Mouse (Mus musculus) CH12.LX (cell line): ENCODE results near the gene E2f3. TPM values are rescaled to one million over a fixed set of nuclear protein-coding genes. Genes with fewer than 3 reads are reported as not detected.

Experiments
- DNase-seq: peaks from one replicate; pipeline ENCODE4 v3.0.0-alpha.2; 2013; ENCODE audit errors: extremely low read depth
- H3K27ac ChIP-seq: 2 replicates; pipeline ENCODE4 v1.5.1; 2012; ENCODE audit warnings: low read depth, mild to moderate bottlenecking, control low read depth, moderate library complexity; ENCODE audit not compliant: insufficient read depth
- H3K27me3 ChIP-seq: replicated peaks from 2 replicates; pipeline ENCODE3; 2012; ENCODE audit warnings: inconsistent platforms
- H3K36me3 ChIP-seq, 2 experiments: replicated peaks in 1 of 2; 2 replicates each; pipeline versions ENCODE3 to v1.6.1; 2012; ENCODE audit warnings: inconsistent platforms in 1 of 2, low read length in 1 of 2, mild to moderate bottlenecking in 1 of 2, mixed read lengths in 1 of 2, moderate library complexity in 1 of 2; ENCODE audit not compliant: control insufficient read depth in 1 of 2, insufficient read depth in 1 of 2
- H3K4me1 ChIP-seq, 2 experiments: 2 replicates each; pipeline ENCODE4 v1.6.1; 2012; ENCODE audit warnings: inconsistent platforms in 1 of 2, moderate library complexity in 1 of 2; ENCODE audit not compliant: insufficient read depth in 2 of 2, control insufficient read depth in 1 of 2
- H3K4me2 ChIP-seq: 2 replicates; pipeline ENCODE4 v1.6.1; 2012; ENCODE audit warnings: low read depth, mild to moderate bottlenecking, control low read depth; ENCODE audit not compliant: poor library complexity, insufficient read depth, severe bottlenecking
- H3K4me3 ChIP-seq, 3 experiments: fragments of 150-350 bp in 1 of 3; sonication (generic) in 1 of 3; replicated peaks in 1 of 3; 2 replicates each; pipeline versions ENCODE3 to v1.5.1; 2011 to 2012; ENCODE audit warnings: low read depth in 2 of 3, low read length in 2 of 3, mild to moderate bottlenecking in 2 of 3, moderate library complexity in 2 of 3, control low read depth in 1 of 3, improper control_type of control experiment in 1 of 3, inconsistent platforms in 1 of 3, mixed read lengths in 1 of 3; ENCODE audit not compliant: poor library complexity in 1 of 3
- H3K79me2 ChIP-seq: replicated peaks from 2 replicates; pipeline ENCODE4 v1.6.1; 2012; ENCODE audit warnings: mild to moderate bottlenecking, moderate library complexity; ENCODE audit not compliant: control insufficient read depth, poor library complexity, insufficient read depth, severe bottlenecking; ENCODE audit errors: extremely low read depth
- H3K9ac ChIP-seq: 2 replicates; pipeline ENCODE4 v1.6.1; 2012; ENCODE audit warnings: low read depth, mild to moderate bottlenecking, control low read depth, moderate library complexity; ENCODE audit not compliant: insufficient read depth
- H3K9me3 ChIP-seq: replicated peaks from 2 replicates; pipeline ENCODE3; 2012; ENCODE audit warnings: low read length, inconsistent platforms, mixed read lengths
- BHLHE40 ChIP-seq: IDR thresholded peaks from 2 replicates; pipeline ENCODE4 v1.6.1; 2011; ENCODE audit warnings: mild to moderate bottlenecking, low read depth, low read length, improper control_type of control experiment
- CHD1 ChIP-seq: IDR thresholded peaks from 2 replicates; pipeline ENCODE4 v1.6.1; 2012; ENCODE audit warnings: low read depth, low read length, improper control_type of control experiment, inconsistent platforms
- CTCF ChIP-seq, 2 experiments: IDR thresholded peaks in 1 of 2; conservative IDR thresholded peaks in 1 of 2; 2 replicates each; pipeline ENCODE4 v1.5.1; 2011 to 2012; ENCODE audit warnings: low read depth in 2 of 2, low read length in 2 of 2, improper control_type of control experiment in 1 of 2, inconsistent platforms in 1 of 2, mild to moderate bottlenecking in 1 of 2, moderate library complexity in 1 of 2
- E2F4 ChIP-seq: IDR thresholded peaks from 2 replicates; pipeline ENCODE4 v1.6.1; 2011; ENCODE audit warnings: low read depth, low read length, improper control_type of control experiment; ENCODE audit not compliant: insufficient replicate concordance
- ELF1 ChIP-seq: IDR thresholded peaks from 2 replicates; pipeline ENCODE4 v1.6.1; 2014; ENCODE audit warnings: low read depth, mild to moderate bottlenecking, inconsistent platforms, low read length, improper control_type of control experiment
- ETS1 ChIP-seq: conservative IDR thresholded peaks from 2 replicates; pipeline ENCODE4 v1.6.1; 2012; ENCODE audit warnings: low read depth, mild to moderate bottlenecking, inconsistent platforms, low read length, improper control_type of control experiment, moderate library complexity
- HCFC1 ChIP-seq: IDR thresholded peaks from 2 replicates; pipeline ENCODE4 v1.6.1; 2012; ENCODE audit warnings: low read depth, mild to moderate bottlenecking, inconsistent platforms, low read length, improper control_type of control experiment
- IRF4 ChIP-seq: IDR thresholded peaks from 2 replicates; pipeline ENCODE4 v1.6.1; 2014; ENCODE audit warnings: low read depth, mild to moderate bottlenecking, inconsistent platforms, low read length, improper control_type of control experiment
- JUN ChIP-seq: IDR thresholded peaks from 2 replicates; pipeline ENCODE4 v1.6.1; 2011; ENCODE audit warnings: low read depth, mild to moderate bottlenecking, low read length, improper control_type of control experiment, moderate library complexity; ENCODE audit not compliant: insufficient read depth
- JUND ChIP-seq: conservative IDR thresholded peaks from 2 replicates; pipeline ENCODE4 v1.6.1; 2011; ENCODE audit warnings: low read depth, low read length, improper control_type of control experiment
- KAT2A ChIP-seq: IDR thresholded peaks from 2 replicates; pipeline ENCODE4 v1.6.1; 2012; ENCODE audit warnings: low read length, improper control_type of control experiment, inconsistent platforms; ENCODE audit not compliant: insufficient replicate concordance
- MAZ ChIP-seq: IDR thresholded peaks from 2 replicates; pipeline ENCODE4 v1.6.1; 2012; ENCODE audit warnings: low read depth, mild to moderate bottlenecking, inconsistent platforms, low read length, improper control_type of control experiment, moderate library complexity
- MEF2A ChIP-seq: IDR thresholded peaks from 2 replicates; pipeline ENCODE4 v1.6.1; 2014; ENCODE audit warnings: low read depth, mild to moderate bottlenecking, inconsistent platforms, low read length, improper control_type of control experiment, borderline replicate concordance
- NELFE ChIP-seq: IDR thresholded peaks from 2 replicates; pipeline ENCODE4 v1.6.1; 2011; ENCODE audit warnings: low read depth, low read length, improper control_type of control experiment
- NRF1 ChIP-seq: IDR thresholded peaks from 2 replicates; pipeline ENCODE4 v1.6.1; 2014; ENCODE audit warnings: low read depth, mild to moderate bottlenecking, inconsistent platforms, low read length, improper control_type of control experiment, moderate library complexity
- POLR2A ChIP-seq: IDR thresholded peaks from 2 replicates; pipeline ENCODE4 v1.6.1; 2011; ENCODE audit warnings: low read depth, mild to moderate bottlenecking, improper control_type of control experiment, low read length
- POLR2AphosphoS2 ChIP-seq: IDR thresholded peaks from 2 replicates; pipeline ENCODE4 v1.6.1; 2011; ENCODE audit warnings: low read depth, low read length, improper control_type of control experiment
- RAD21 ChIP-seq: IDR thresholded peaks from 2 replicates; pipeline ENCODE4 v1.6.1; 2011; ENCODE audit warnings: low read depth, mild to moderate bottlenecking, low read length, improper control_type of control experiment, moderate library complexity
- SIN3A ChIP-seq: IDR thresholded peaks from 2 replicates; pipeline ENCODE4 v1.6.1; 2012; ENCODE audit warnings: low read length, improper control_type of control experiment, inconsistent platforms
- SMC3 ChIP-seq: IDR thresholded peaks from 2 replicates; pipeline ENCODE4 v1.6.1; 2011; ENCODE audit warnings: low read depth, low read length, improper control_type of control experiment
- TCF12 ChIP-seq: IDR thresholded peaks from 2 replicates; pipeline ENCODE4 v1.6.1; 2014; ENCODE audit warnings: low read depth, mild to moderate bottlenecking, inconsistent platforms, low read length, improper control_type of control experiment
- USF1 ChIP-seq: IDR thresholded peaks from 2 replicates; pipeline ENCODE4 v1.6.1; 2014; ENCODE audit warnings: low read depth, mild to moderate bottlenecking, inconsistent platforms, low read length, improper control_type of control experiment
- USF2 ChIP-seq: conservative IDR thresholded peaks from 2 replicates; pipeline ENCODE4 v1.6.1; 2011; ENCODE audit warnings: low read depth, low read length, improper control_type of control experiment
- ZKSCAN1 ChIP-seq: IDR thresholded peaks from 2 replicates; pipeline ENCODE4 v1.6.1; 2012; ENCODE audit warnings: low read depth, inconsistent platforms, low read length, improper control_type of control experiment, borderline replicate concordance
- ZMIZ1 ChIP-seq: IDR thresholded peaks from 2 replicates; pipeline ENCODE4 v1.6.1; 2012; ENCODE audit warnings: low read depth, mild to moderate bottlenecking, inconsistent platforms, low read length, improper control_type of control experiment
- ZNF384 ChIP-seq: IDR thresholded peaks from 2 replicates; pipeline ENCODE4 v1.6.1; 2012; ENCODE audit warnings: low read depth, low read length, improper control_type of control experiment, inconsistent platforms
- dilution Hi-C: fragments of 300-500 bp; cut with MboI; formaldehyde crosslinking; loops from 2 replicates; pipeline ENCODE4 v1.14.3; 2020; ENCODE audit warnings: low sequenced_read_pairs; ENCODE audit not compliant: extremely low pct_unique_long_range_greater_than_20kb, extremely low pct_ligation_motif_present
- in situ Hi-C: fragments of 300-500 bp; cut with MboI; formaldehyde crosslinking; loops from 3 replicates; pipeline ENCODE4 v1.14.3; 2019; ENCODE audit warnings: low sequenced_read_pairs, low pct_ligation_motif_present, low pct_unique_long_range_greater_than_20kb, mixed read lengths
- polyA plus RNA-seq: library from polyadenylated mRNA; unstranded; fragments of >175 nt; gene quantifications from 2 replicates; pipeline ENCODE4 v1.2.1, GENCODE M21; 2012; ENCODE audit warnings: low read depth; ENCODE audit not compliant: insufficient read length
- total RNA-seq, 2 experiments: library from RNA; depleted of rRNA; stranded (reverse); fragments of 300-350 nt in 1 of 2; fragments of >200 nt in 1 of 2; gene quantifications; 2 replicates each; pipeline ENCODE4 v1.2.3; 2012 to 2014

The E2f3 gene
- total and polyA plus RNA-seq, 3 experiments, result 7.6 to 20.7 (median 12.9) TPM

DNA sequence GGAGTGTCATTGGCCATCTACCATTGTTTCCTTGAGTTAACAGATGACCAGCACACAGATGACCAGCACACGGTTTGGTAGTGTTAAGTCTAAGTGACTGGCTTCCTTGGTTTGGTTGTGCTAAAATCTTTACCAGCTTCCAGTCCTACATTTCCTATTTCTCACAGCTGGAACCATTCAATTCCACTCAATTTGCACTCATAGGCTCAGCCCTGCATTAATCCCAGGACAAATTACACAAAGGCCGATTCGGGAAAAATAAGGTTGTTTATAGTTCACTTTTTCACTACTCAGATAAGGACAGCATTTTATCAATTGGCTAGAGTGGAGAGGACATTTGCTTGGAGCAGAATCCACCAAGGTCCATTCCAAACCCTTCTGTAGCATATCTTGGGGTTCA lies 19.6 kb upstream of the E2f3 start:
- dilution Hi-C loops (no loop called here), in situ Hi-C loops (loop anchor here (5.0 kb wide), 1 partner anchor 72 kb away; no protein-coding TSS in a partner anchor)
- no peak for DNase-seq
- H3K36me3 ChIP-seq, result no peaks in the 10 kb centered on the region
- 0 out of 2 replicates have a peak, but pooled peaks cover 3% of the 10 kb centered on the region for H3K79me2 ChIP-seq
- H3K4me1 ChIP-seq, result peaks cover 12 to 52% of the 10 kb centered on the region in 2 experiments
- H3K27me3 ChIP-seq, result no peaks in the 10 kb centered on the region
- H3K27ac ChIP-seq, result no peak overlapping the region
- H3K9me3 ChIP-seq, result no peaks in the 10 kb centered on the region
- no peak overlapping the region for H3K4me3 ChIP-seq
- H3K4me2 ChIP-seq, result no peak overlapping the region
- no peak overlapping the region for H3K9ac ChIP-seq
- TF ChIP-seq JUND (no peak), NELFE (no peak), KAT2A (no peak), USF2 (no peak), ELF1 (no peak), E2F4 (no peak), MEF2A (no peak), HCFC1 (no peak), POLR2AphosphoS2 (no peak), USF1 (no peak), SIN3A (no peak), ETS1 (no peak), RAD21 (no peak), TCF12 (no peak), CTCF (conservative IDR thresholded peaks at IDR 0.05 in 1 of 2, IDR thresholded peaks at IDR 0.05 in 1 of 2; ENCODE audit: low read depth in 2 of 2, low read length in 2 of 2) (no peak), IRF4 (no peak), ZMIZ1 (no peak), BHLHE40 (no peak)

- dilution Hi-C loops, result no loop called here
- Histone ChIP-seq H3K4me1 (peaks cover 12 to 50% of the 10 kb centered on the region in 2 experiments), H3K36me3 (no peaks in the 10 kb centered on the region), H3K27ac (no peak overlapping the region; the same call in 1 of the 2 replicates), H3K4me2 (peak overlapping the region; percentile 82), H3K9me3 (no peaks in the 10 kb centered on the region), H3K9ac (peak overlapping the region; percentile 61), H3K27me3 (no peaks in the 10 kb centered on the region), H3K4me3 (peak overlapping the region in 1 of 3 experiments; percentile 38), H3K79me2 (0 out of 2 replicates have a peak, but pooled peaks cover 3% of the 10 kb centered on the region)
- no peak for DNase-seq
- in situ Hi-C loops, result loop anchor here (5.0 kb wide), 1 partner anchor 72 kb away; no protein-coding TSS in a partner anchor
- TF ChIP-seq BHLHE40, result 0 out of 2 replicates have a peak, but pooled peaks have one; percentile 3
- TF ChIP-seq NRF1, result no peak
- TF ChIP-seq ZNF384, result no peak
- no peak for TF ChIP-seq SMC3
- 0 out of 2 replicates have a peak, but pooled peaks have one; percentile 82 for TF ChIP-seq MAZ
- TF ChIP-seq POLR2A, result 0 out of 2 replicates have a peak, but pooled peaks have one; percentile 31
- TF ChIP-seq RAD21, result no peak
- TF ChIP-seq JUND, result peak; percentile 70
- no peak for TF ChIP-seq POLR2AphosphoS2
- TF ChIP-seq IRF4, result peak; percentile 33
- TF ChIP-seq JUN, result peak; percentile 74
- TF ChIP-seq ZKSCAN1, result no peak
- no peak for TF ChIP-seq CHD1
These were observed 19.0 kb upstream of the E2f3 start for GRCm38 (mm10) chr13:30004849-30005248.
